Mouse (Mus musculus): ENCODE data around the gene Lmntd1.

GRCm38 (mm10) chr6:145347641-145348040 is 266.5 kb downstream of the Lmntd1 start:
- TF ChIP-seq POLR2A (IDR thresholded peaks at IDR 0.05; ENCODE audit: insufficient read depth, low read depth, low read length) = no peak
- no peak for TF ChIP-seq CTCF (IDR thresholded peaks at IDR 0.05; ENCODE audit: insufficient read depth, low read depth, low read length)

Measured in olfactory bulb, adult 2 months (tissue).